Mouse (Mus musculus) R1 (cell line): ENCODE results near the gene Gm20388.

ENCODE experiments used
- DNase-seq: peaks from one replicate; pipeline ENCODE4 v3.0.0-alpha.2; 2018; ENCODE audit warnings: low read depth, low spot score

Gene Gm20388

DNA sequence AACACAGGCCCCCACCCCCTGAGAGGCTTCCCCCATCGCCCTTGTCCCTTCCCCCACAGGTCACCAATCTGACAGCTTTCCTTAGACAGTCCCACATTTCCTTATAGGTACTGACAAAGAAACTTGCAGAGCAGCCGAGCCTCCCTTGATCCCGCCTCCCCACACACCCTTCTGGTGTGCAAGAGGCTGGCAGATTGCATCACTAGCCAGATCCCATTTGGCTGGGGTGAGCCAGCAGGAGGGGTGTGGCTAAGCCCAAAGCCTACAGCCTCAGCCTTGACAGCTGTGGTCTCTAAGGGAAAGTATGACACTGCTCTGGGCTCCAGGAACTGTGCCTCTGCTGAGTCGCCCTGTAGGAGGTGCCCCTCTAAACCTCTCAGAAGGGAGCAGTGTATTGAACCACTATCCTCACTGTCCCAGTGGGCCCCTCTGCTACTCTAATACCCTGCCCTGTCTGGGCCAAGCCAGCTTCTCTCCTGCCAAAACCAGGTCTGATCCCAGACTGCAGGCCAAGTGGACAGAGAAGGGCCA lies 1987.8 kb downstream of the Gm20388 start:
- peak; percentile 83 for DNase-seq

DNA sequence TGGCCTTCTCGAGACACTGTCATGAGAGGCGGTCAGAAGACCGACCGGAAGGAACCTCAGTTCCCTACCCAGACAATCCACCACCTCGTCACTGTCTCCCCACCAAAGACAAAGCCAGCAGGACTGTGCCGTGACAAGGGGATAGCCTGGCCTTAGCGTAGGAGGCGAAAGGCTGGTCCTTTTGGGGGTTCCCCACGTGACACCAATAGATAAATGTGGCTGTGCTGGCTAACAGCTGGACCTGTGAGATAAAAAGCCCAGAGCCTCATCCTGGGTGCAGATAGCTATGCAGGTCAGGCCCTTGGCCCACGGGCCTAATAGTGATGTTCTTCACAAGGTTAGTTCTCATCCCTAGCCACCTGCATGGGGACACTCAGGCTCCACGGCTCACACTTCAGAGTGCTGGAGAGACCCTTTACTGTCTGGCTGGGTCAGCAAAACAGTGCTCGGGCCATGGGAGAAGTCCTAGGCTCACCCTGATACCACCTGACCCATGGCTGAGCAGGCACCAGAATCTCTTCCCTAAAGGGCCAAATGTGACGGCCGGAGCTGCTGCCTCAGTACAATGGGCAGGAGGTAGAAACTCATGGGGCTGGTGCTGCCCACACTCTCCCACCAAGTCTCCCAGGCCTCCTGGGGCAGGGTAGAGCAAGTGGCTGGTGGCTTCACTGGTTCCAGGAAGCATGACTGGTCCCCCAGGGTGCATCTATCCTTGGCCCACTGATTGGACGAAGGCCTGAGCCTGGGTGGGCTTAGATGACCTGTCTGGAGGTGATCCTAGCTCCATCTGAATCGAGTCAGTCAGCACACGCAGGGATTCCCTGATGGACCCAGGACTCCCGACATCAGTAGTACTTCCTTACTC lies 1988.8 kb downstream of the Gm20388 start:
- DNase-seq: no peak

DNA sequence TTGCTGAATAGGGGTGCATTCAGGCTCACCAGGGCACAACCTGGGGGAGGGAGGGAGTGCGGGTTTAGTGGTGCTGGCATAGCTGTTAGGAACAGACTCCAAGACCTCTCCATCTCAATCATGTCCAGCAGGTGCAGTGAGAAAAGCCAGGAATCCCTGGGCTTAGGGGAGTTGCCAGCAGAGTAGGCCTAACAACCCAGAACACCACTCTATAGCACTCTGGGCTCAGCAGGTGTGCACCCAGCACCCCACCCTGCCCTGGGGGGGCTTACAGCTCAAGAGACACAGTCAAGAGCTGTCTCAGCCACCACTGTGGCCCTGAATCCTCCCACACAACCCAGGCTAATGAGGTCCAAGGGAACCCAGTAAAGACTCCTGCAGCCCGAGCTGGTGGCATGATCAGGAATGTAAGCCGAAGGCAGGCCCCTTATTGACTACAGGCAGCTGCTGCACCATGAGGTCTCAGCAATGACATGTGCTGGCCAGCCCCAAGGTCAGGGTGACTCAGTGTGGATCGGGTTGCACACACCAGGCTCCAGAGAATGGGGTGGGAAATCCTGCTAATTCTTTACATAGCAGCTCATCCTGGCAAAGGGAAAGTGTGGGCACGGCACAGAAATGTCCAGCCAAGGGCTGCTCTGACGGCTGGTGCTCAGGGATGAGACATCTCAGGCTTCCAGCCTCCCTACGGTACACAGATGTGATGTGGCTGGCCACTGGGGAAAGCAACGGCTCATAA lies 1991.0 kb downstream of the Gm20388 start:
- no peak for DNase-seq

DNA sequence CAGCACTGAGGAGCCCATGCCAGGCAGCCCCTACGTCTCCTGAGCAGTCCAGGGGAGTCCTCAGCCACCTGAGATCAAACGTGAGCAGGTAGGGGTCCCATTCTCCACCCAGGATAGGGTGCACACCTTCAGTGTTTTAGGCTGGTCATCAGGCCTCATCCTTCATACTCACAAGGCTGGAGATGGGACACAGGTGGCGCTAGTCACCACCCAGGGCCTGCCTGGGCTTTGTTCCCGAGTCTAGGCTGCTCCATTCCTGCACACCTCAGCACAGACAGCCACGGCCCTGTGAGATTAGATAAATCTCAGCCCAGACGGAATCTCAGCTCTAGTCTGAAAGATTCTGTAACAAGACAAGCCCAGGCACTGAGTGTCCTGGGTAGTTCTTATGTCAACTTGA lies 1993.3 kb downstream of the Gm20388 start:
- no peak for DNase-seq

DNA sequence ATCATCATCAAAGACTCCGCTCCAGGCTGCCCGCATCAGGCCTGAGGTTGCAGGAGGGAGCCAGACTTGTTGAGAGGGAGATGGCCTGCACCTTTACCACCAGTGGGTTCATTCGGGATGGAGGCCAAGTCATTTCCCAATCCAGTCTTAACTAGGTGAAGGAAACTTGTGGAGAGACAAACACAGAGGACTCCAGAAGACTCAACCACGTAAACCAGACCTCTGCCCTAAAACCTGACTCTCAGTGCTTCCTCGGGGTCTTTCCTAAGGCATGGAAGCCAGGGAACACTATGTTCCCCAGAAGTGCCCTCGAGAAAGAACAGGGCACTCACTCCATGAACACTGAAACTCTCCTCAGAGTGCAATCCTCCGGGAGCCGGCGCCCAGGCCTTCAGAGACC lies 1994.4 kb downstream of the Gm20388 start:
- no peak for DNase-seq

DNA sequence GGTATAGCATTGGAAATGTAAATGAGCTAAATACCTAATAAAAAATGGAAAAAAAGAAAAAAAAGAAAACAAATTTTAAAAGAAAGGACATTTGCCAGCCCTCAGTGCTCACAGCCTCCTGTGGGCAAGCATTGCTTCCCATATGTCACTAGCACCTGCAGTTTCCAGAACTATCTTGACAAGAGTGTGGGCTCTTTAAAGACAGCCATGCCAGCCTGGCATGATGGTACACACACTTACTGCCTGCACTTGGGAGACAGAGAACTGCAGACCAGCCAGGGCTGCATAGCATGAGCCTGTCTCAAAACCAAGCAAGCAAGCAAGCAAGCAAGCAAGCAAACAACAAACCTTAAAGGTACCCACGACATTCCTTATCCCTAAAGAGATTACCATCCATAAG lies 1994.8 kb downstream of the Gm20388 start:
- no peak for DNase-seq

DNA sequence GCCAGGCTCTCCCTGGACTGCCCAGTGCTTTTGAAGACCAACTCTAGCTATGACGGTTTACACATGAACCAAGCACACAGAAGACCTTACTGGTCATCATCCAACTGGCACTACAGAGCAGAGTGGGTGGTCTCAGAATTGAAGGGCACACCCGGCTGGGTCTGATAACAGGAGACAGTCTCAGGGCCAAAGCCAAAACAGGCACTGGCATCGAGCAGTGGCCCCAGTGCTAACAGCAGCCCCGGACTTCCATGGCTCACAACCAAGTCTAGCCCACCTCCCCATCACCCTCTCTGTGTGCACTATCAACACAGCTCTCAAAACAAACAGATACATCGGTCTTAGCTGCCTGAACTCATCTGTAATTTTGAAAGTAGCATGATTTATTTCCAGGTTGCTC lies 1995.2 kb downstream of the Gm20388 start:
- no peak for DNase-seq

DNA sequence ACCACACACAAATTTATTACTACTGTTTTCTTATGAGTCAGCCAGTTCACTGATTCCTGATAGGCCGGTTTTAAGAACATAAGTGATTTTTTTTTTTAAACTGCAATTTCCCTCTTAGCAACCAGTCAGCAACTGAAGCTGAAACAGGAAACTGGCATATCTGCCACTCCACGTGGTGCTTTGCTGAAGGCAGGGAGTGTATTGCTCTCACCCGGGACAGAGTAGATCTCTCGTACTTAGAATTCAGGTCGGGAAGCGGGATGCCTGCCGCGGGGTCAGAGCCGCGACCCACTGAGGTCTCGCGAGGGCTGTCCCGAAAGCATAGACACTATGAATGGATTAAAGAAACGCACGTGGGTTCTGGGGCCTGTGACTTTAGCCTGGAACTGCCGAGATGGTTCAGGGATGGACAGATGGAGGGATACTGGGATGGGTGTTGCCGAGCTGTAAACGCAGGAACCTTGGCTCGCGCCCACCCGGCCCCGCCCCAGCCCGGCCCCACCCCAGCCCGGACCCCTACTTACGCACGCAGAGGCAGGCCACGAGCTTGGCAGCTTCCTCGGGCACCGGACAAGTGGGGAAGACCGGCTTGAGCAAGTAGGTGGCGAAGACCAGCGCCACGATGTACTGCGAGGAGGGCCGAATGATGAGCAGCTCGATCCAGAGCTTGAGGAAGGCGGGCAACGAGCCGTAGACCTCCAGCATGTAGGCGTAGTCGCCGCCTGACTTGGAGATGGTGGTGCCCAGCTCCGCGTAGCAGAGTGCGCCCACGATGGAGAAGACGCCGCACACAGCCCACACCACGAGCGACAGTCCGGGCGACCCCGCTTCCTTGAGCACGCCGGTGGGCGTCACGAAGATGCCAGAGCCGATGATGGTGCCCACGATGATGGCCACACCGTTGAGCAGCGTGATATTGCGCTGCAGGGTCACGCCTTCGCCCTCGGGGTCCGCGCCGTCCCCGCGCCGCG lies 1996.2 kb downstream of the Gm20388 start:
- peak; percentile 67 for DNase-seq

DNA sequence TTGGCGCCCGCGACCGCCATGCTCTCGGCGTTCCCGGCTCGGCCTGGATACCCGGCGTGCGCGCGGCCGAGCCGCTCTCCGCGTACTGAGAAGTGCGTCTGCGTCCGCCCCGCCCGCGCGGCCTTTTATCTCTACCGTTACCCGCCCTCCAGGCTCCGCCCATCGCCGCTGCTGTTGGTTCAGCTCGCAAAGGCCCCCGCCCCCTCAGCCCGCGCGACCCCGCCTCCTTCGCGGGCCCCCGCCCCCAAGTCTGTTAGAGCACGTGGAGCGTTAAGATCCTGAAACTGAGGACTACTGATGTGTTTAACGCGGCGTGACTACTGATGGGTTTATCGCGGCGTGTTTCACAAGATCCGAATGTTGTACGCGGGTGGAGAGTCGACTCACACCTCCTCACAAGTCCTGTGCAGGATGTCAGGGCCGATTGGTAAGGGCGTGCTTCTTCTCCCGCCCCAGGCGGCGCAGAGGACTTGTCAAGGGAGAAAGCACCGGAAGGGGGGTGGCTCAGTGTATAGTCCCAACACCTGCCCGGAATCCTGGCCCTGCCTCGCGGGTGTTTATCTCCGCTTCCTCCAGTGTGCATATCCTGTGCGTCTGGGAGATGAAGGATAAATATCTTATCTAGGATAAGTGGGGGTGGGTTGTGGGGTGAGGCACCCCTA lies 1997.1 kb downstream of the Gm20388 start, which contains the start of gene Slc7a5:
Slc7a5 (minus strand) TSS at position 108 of the 662 bp plus-strand sequence.
- peak; percentile 95 for DNase-seq

DNA sequence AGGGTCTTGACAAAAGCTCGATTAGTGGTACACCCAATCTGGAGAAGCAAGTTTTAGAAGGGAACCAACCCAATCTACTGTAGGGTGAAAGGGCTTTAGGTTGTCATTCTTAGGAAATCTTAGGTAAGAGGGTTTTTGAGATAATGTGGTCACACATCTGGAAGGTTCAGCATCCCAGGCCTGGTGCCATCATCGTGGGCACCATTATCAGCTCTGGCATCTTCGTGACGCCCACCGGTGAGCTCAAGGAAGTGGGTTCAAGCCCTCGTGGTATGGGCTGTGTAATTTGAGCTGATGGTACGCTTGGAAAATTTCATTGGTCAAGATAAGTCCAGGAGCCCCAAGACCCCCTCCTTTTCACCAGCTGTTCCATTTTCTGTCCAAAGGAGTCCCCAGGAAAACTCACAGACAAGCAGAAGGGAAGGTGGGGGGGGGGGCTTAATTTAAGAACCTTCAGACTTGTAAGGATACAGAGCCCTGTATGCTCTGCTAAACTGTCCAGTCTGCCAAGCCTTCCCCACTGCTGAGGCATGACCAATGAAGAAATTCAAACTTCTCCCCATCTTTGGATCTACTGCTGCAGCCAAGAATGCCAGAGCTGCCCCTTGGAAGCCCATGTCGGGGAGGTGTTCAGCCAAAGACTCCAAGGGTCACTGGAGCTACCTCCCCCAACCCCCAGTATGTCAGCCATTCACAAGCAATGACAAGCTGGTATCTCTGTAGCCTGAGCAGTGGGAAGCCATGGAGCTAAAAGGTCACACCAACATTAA lies 1997.9 kb downstream of the Gm20388 start:
- DNase-seq: no peak

DNA sequence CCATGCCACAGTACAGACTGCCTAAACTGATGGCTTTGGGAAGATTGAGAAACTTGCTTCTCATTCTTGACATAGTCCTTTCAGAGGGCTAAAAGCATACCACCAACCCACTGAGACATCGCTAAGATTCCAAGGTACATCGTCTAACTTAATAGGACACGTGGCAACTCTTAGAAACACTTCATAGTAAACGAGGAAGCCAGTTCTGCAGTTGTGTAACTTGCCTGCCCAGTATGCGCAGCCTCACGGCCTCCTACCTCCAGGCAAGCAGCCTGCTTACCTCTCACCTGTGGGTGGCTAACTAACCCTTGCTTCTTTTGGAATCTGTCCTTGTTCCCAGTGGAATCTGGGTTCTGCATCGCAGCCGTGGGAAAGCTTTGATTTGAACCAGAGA lies 1998.5 kb downstream of the Gm20388 start:
- DNase-seq: no peak

DNA sequence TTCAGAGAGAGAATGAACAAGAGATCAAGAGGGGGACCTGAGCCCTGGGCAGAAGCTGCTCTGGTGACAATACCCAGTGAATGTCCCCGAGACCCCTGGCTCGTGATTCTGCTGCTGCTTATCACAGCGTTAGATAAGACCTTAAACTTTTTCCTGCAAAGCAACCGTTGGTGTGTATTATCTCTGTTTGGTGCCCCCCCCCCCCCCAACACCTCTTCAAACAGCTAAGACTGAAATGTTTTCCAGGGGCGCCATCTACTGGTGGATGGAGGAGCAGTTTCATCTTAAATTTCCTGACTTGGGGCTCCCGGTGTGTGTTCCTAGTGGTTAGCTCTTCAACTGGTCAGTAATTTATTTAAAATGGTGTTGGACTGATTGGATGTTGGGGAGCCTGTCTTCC lies 1999.0 kb downstream of the Gm20388 start:
- peak; percentile 84 for DNase-seq

DNA sequence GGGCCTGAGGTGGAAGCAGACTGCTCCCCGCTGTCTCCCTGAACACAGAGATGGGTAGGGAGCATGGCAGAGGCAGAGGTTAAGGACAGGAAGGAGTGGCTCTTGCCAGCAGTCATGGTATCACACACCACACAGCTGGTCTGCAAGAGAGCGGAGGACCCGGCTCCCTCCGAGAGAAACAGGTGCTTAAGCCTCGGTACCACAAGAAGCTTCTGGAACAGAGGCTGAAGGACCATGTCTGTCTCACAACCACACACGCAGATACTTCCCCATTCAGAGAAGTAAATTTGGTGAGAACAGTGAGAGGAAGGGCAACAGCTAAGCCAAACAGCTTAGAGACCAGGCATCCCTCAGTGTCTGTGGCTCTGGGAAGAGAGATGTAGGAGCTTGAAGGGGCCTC lies 2000.8 kb downstream of the Gm20388 start:
- DNase-seq: no peak

DNA sequence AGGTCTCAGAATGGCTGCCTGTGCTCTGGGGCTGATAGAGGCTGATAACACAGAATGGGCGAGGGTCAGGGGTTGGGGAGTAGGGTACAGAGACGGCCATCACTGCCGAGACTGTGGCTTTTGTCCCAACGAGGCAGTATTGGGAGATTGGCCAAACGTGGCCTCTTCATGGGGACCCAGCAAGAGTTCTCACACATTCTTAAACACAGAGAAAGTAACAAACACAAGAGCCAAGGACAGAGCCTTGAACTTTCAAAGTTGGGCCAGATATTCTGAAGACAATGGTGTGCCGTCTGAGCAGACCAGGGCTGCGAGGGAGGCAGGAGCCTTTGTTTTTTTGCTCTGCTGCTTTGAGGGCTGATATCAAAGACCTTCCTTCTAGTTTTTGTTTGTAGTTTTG lies 2001.3 kb downstream of the Gm20388 start:
- DNase-seq: no peak

DNA sequence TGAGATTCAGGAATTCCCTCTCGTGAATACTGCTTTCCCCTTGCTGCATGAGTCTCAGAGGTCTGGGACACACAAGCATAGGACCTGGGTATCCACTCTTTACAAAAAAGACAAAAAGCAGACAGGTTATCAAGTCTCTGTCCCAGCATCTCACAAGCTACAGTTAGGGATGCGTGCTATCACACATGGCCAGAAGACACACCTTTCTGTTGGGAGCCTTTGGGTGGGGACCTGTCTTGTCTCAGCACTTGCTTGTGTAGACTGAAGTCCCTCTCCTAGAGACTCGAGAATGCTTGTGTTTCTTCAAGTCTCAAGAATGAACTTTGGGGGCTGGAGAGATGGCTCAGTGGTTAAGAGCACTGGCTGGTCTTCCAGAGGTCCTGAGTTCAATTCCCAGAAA lies 2002.2 kb downstream of the Gm20388 start:
- DNase-seq: no peak

DNA sequence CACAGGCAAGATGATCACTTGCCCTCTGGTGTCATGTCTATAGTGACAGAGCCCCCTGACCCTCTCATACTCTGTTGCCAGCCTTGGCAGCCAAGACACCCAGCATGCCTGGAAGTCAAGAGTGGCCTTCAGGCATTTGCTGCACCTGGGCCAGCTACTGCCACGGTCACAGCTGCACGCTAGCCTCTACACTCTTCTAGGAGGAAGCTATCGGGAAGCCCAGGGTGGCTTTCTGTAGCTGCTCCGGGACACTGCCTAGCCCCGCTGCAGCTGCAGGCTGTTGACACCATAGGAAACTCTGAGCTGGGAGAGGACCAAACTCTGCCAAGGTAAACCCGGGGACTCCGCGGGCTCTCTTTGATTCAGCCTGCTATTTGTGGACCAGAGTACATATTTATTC lies 2002.7 kb downstream of the Gm20388 start:
- DNase-seq: no peak

DNA sequence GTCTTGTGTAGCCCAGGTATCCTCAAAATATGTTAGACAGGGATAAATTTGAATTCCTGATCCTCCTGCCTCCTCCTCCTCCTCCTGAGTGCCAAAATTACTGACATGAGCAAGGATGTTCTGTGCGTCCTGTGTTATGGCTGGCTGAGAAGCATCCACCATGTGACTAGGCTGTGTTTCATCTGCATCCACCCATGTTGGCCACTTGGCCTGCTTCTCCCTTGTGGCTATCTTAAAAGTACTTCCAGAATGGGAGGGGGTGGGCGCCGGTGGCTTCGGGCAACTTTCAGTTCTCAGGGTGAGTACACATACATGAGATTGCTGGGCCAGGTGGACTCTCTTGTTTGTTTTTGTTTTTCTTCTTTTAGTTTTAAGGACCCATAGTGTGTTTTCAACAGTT lies 2008.5 kb downstream of the Gm20388 start:
- no peak for DNase-seq

DNA sequence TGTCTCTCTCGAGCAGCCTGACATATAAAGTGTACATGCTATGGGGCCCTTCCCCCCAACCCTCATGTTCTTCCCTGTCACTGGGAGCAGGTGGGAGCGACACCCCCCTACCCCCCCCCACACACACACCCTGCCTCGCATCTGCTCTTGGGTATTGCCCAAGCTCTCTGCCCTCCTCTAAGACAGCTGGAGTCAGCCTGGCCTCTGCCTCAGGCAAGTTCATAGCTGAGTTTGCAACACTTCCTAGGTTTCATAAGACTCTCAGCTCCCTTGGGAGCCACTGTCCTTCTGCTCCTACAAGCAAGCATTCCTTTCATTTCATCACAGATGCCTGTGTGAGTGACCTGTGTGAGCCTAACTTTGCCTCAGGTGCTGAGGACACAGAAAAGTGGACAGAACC lies 2009.1 kb downstream of the Gm20388 start:
- DNase-seq: no peak

DNA sequence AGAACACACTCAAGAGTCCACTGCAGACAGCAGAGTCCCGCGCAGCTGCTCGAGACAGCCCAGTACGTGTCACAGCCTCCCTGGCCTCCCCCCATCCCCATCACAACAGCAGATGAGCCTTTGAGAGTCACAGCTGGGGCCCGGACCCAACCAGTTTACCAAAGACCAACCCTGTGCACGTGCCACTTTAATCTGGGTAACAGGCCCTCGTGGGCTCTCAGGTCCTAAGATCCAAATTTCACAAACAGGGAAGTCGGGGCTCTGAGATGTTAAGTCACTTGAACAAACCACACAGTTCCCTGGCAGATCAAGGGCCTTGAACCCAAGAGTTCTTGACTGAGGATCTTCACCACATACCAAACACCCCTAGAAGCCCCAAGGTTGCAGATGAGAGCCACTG lies 2010.9 kb downstream of the Gm20388 start:
- DNase-seq: no peak

DNA sequence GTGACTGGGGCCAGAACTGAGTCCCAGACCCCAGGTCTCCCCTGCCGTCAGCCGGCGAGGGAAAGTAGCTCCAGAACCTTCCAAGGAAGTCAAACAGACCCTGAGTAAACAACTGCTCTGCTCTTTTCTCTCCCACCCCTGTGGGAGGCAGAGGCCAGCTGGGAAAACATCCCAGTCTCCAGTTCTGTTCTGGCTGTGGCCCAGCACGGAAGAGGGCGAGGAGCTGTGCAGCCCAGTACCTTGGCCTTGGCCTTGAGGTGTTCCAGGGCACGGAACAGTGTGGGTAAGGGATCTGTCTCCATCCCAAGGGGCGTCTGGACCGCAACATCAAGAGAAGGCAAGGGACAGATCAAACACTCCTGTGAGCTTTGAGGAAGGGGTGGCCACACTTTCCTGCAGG lies 2011.5 kb downstream of the Gm20388 start:
- DNase-seq: no peak
